Mouse (Mus musculus): ENCODE results near the gene Pdcd1lg2.

DNA sequence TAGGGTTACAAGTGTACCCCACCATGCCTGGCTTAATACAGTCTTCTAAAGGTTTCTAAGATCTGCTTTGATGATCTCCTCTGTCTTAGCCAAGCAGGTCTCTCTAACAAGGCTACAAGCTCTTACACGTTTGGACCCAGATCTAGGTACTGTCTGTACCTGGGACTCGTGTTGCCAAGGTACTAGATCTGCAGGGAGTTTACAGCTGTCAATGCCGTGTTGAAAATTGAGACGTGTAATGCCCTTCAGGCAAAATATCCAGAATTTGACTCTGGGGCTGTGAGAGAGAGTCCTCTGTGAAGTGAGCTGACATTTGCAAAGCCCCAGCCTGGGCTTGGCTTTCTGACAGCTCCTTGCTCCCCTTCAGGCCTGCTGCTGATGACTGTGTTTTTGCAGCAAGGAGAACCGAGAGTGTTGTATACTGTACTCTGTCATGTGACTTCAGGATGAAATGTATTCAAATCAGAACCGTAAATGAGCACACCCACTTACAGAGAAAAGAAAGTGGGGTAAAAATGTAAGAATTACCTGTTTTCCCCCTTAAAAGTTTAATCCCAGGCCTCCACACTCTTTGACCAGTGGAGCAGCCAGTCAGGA lies 85.4 kb downstream of the Pdcd1lg2 start:
- TF ChIP-seq POLR2A (IDR thresholded peaks at IDR 0.05; ENCODE audit: extremely low read depth, insufficient read depth, low read length) (no peak), CTCF (IDR thresholded peaks at IDR 0.05; ENCODE audit: low read depth, low read length) (no peak)
